Mouse (Mus musculus): ENCODE measurements around the gene Slc20a1. TPM values are rescaled to one million over a fixed set of nuclear protein-coding genes. Genes with fewer than 3 reads are reported as not detected.

Slc20a1 gene
- polyA plus RNA-seq, 1 experiment from 2014 or later: 57.2 TPM

- Histone ChIP-seq H3K9me3 (no peaks in the 10 kb centered on the region), H3K27ac (no peak overlapping the region), H3K36me3 (replicated peaks) (no peaks in the 10 kb centered on the region), H3K27me3 (ENCODE audit: poor library complexity, severe bottlenecking) (no peaks in the 10 kb centered on the region), H3K4me3 (no peak overlapping the region), H3K4me1 (peaks cover 11% of the 10 kb centered on the region)
- DNase-seq (ENCODE audit: extremely low spot score, low spot score): no peak
- WGBS: 53% methylated on average over 10 of the region's 10 CpGs
Observed at GRCm38 (mm10) chr2:129178182-129178908, 20.2 kb upstream of the Slc20a1 start.

- 86% methylated on average over 8 of the region's 8 CpGs for WGBS
- no peak overlapping the region for H3K4me3 ChIP-seq
- DNase-seq (ENCODE audit: extremely low spot score, low spot score): no peak
- no peak overlapping the region for H3K27ac ChIP-seq
- peaks cover 11% of the 10 kb centered on the region for H3K4me1 ChIP-seq
- H3K27me3 ChIP-seq (ENCODE audit: poor library complexity, severe bottlenecking): no peaks in the 10 kb centered on the region
- no peaks in the 10 kb centered on the region for H3K36me3 ChIP-seq (replicated peaks)
- H3K9me3 ChIP-seq: no peaks in the 10 kb centered on the region
Observed at GRCm38 (mm10) chr2:129179946-129180853, 18.4 kb upstream of the Slc20a1 start.

GRCm38 (mm10) chr2:129181509-129181908 is 17.1 kb upstream of the Slc20a1 start:
- 91% methylated on average over 5 of the region's 5 CpGs for WGBS
- Histone ChIP-seq H3K27ac (no peak overlapping the region), H3K9me3 (no peaks in the 10 kb centered on the region), H3K36me3 (replicated peaks) (no peaks in the 10 kb centered on the region), H3K4me1 (peaks cover 11% of the 10 kb centered on the region), H3K27me3 (ENCODE audit: poor library complexity, severe bottlenecking) (no peaks in the 10 kb centered on the region), H3K4me3 (no peak overlapping the region)
- DNase-seq (ENCODE audit: extremely low spot score, low spot score): no peak

GRCm38 (mm10) chr2:129182412-129182811 is 16.2 kb upstream of the Slc20a1 start:
- Histone ChIP-seq H3K27me3 (ENCODE audit: poor library complexity, severe bottlenecking) (no peaks in the 10 kb centered on the region), H3K9me3 (no peaks in the 10 kb centered on the region), H3K27ac (no peak overlapping the region), H3K36me3 (replicated peaks) (no peaks in the 10 kb centered on the region), H3K4me3 (no peak overlapping the region), H3K4me1 (peaks cover 6% of the 10 kb centered on the region)
- no peak for DNase-seq (ENCODE audit: extremely low spot score, low spot score)
- WGBS: 90% methylated on average over 1 of the region's 1 CpGs

GRCm38 (mm10) chr2:129183561-129184031 is 15.0 kb upstream of the Slc20a1 start:
- no peak overlapping the region for H3K27ac ChIP-seq
- H3K4me1 ChIP-seq: peaks cover 2% of the 10 kb centered on the region; the same call in 1 of the 2 replicates
- no peak overlapping the region for H3K4me3 ChIP-seq
- no peak for DNase-seq (ENCODE audit: extremely low spot score, low spot score)
- 82% methylated on average over 14 of the region's 14 CpGs for WGBS
- H3K9me3 ChIP-seq: no peaks in the 10 kb centered on the region
- H3K36me3 ChIP-seq (replicated peaks): no peaks in the 10 kb centered on the region
- H3K27me3 ChIP-seq (ENCODE audit: poor library complexity, severe bottlenecking): no peaks in the 10 kb centered on the region

- WGBS: 77% methylated on average over 1 of the region's 1 CpGs
- Histone ChIP-seq H3K9me3 (0 out of 2 replicates have a peak, but pooled peaks cover 6% of the 10 kb centered on the region), H3K36me3 (replicated peaks) (no peaks in the 10 kb centered on the region), H3K4me1 (no peaks in the 10 kb centered on the region), H3K27me3 (ENCODE audit: poor library complexity, severe bottlenecking) (no peaks in the 10 kb centered on the region), H3K4me3 (no peak overlapping the region), H3K27ac (no peak overlapping the region)
- no peak for DNase-seq (ENCODE audit: extremely low spot score, low spot score)
Observed at GRCm38 (mm10) chr2:129184853-129185252, 13.7 kb upstream of the Slc20a1 start.

- WGBS: 83% methylated on average over 10 of the region's 10 CpGs
Observed at GRCm38 (mm10) chr2:129185611-129186290, 12.8 kb upstream of the Slc20a1 start.

GRCm38 (mm10) chr2:129186291-129186919 is 12.2 kb upstream of the Slc20a1 start:
- Histone ChIP-seq H3K4me3 (no peak overlapping the region), H3K27me3 (ENCODE audit: poor library complexity, severe bottlenecking) (no peaks in the 10 kb centered on the region), H3K9me3 (0 out of 2 replicates have a peak, but pooled peaks cover 8% of the 10 kb centered on the region), H3K36me3 (replicated peaks) (no peaks in the 10 kb centered on the region), H3K4me1 (no peaks in the 10 kb centered on the region), H3K27ac (no peak overlapping the region)
- no peak for DNase-seq (ENCODE audit: extremely low spot score, low spot score)
- 86% methylated on average over 5 of the region's 5 CpGs for WGBS

More at GRCm38 (mm10) chr2:129185611-129186290, 12.8 kb upstream of the Slc20a1 start:
- Histone ChIP-seq H3K4me3 (no peak overlapping the region), H3K27me3 (ENCODE audit: poor library complexity, severe bottlenecking) (no peaks in the 10 kb centered on the region), H3K9me3 (0 out of 2 replicates have a peak, but pooled peaks cover 8% of the 10 kb centered on the region), H3K36me3 (replicated peaks) (no peaks in the 10 kb centered on the region), H3K4me1 (no peaks in the 10 kb centered on the region), H3K27ac (no peak overlapping the region)
- no peak for DNase-seq (ENCODE audit: extremely low spot score, low spot score)

- no peaks in the 10 kb centered on the region for H3K36me3 ChIP-seq (replicated peaks)
- no peak overlapping the region for H3K4me3 ChIP-seq
- 0 out of 2 replicates have a peak, but pooled peaks cover 8% of the 10 kb centered on the region for H3K9me3 ChIP-seq
- peaks cover 10% of the 10 kb centered on the region for H3K4me1 ChIP-seq
- H3K27me3 ChIP-seq (ENCODE audit: poor library complexity, severe bottlenecking): no peaks in the 10 kb centered on the region
- 85% methylated on average over 7 of the region's 7 CpGs for WGBS
- no peak for DNase-seq (ENCODE audit: extremely low spot score, low spot score)
- no peak overlapping the region for H3K27ac ChIP-seq
Observed at GRCm38 (mm10) chr2:129192392-129193150, 6.0 kb upstream of the Slc20a1 start.

GRCm38 (mm10) chr2:129196317-129196716 is 2.2 kb upstream of the Slc20a1 start:
- H3K4me1 ChIP-seq: peaks cover 38% of the 10 kb centered on the region
- H3K36me3 ChIP-seq (replicated peaks): peaks cover 16% of the 10 kb centered on the region
- no peaks in the 10 kb centered on the region for H3K27me3 ChIP-seq (ENCODE audit: poor library complexity, severe bottlenecking)
- 94% methylated on average over 2 of the region's 2 CpGs for WGBS
- no peak overlapping the region for H3K27ac ChIP-seq
- no peak for DNase-seq (ENCODE audit: extremely low spot score, low spot score)
- no peak overlapping the region for H3K4me3 ChIP-seq
- H3K9me3 ChIP-seq: no peaks in the 10 kb centered on the region

- H3K27ac ChIP-seq: 0 out of 2 replicates have a peak overlapping the region, but pooled peaks have one; percentile 96
- H3K36me3 ChIP-seq (replicated peaks): peaks cover 25% of the 10 kb centered on the region
- peak overlapping the region; percentile 69 for H3K4me3 ChIP-seq
- no peak for DNase-seq (ENCODE audit: extremely low spot score, low spot score)
- H3K27me3 ChIP-seq (ENCODE audit: poor library complexity, severe bottlenecking): no peaks in the 10 kb centered on the region
- 66% methylated on average over 5 of the region's 5 CpGs for WGBS
- H3K9me3 ChIP-seq: no peaks in the 10 kb centered on the region
- H3K4me1 ChIP-seq: peaks cover 41% of the 10 kb centered on the region
Observed at GRCm38 (mm10) chr2:129197197-129197596, 1.4 kb upstream of the Slc20a1 start.

Measured in forebrain, embryonic 10.5 days (tissue).